Mouse (Mus musculus) CD8-positive naive resting alpha-beta T cell, adult 2 months (primary cell): ENCODE measurements at regions not wholly inside any gene's neighbourhood (a gene's known extent, or its start where the extent isn't known, plus 50 kb on each side); places are given as distances from the start of the nearest gene placed in this dataset.

ENCODE experiments used
- DNase-seq, 2 experiments: peaks; one replicate each; pipeline ENCODE4 v3.0.0; 2022; ENCODE audit warnings: low read depth in 2 of 2, low spot score in 2 of 2

DNA sequence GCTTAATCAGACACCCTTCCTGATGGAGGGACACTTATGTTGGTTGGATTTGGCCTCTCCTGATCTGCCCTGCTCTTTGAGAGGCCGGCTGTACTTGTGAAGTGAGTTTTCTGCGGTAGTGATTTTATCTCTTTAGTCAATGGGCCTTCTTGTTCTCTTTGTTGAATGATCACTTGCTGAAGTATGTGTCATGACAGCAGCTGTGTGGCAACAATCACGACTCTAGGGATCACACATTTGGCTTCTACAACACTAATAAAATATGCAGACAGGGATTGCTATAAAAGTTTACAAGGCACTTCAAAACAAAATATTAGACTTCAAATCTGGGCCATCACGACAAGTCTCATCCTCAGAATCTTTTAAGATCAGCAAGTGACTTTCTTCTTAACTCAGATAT is 57.8 kb upstream of the Rbms1 start:
- no peak for DNase-seq

- DNase-seq = no peak
Measured at GRCm38 (mm10) chr2:61013006-61013405, 50.0 kb upstream of the Rbms1 start.
